Mouse (Mus musculus): Measurements from ENCODE around the gene H13.

DNA sequence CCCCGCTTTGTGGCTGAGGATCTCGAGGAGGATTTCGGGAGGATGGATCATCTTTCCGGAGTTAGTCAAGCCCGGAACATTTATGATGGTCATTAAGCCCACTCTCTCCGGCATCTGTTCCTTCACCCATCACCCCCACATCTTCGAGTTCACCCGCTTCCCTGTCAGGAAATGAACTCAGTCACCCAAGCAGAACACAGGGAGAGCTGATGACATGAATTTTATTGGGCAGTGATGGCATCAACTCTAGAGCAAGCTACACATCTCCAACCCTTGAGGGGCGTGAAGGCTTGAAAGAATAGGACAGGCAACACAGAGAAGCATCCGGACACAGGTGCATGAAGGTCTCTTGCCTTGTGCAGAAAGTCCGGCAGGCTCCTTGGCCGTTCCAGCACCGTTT is 47.1 kb upstream of the H13 start:
- no peak for TF ChIP-seq CTCF (conservative IDR thresholded peaks at IDR 0.05; ENCODE audit: low read length)
- no peak for TF ChIP-seq POU5F1 (IDR thresholded peaks at IDR 0.05; ENCODE audit: borderline replicate concordance, low read length)
- TF ChIP-seq NANOG (IDR thresholded peaks at IDR 0.05; ENCODE audit: borderline replicate concordance, low read length) = no peak

All from E14TG2a.4 (cell line).